Mouse (Mus musculus): ENCODE results near the gene Bcl2l1.

DNA sequence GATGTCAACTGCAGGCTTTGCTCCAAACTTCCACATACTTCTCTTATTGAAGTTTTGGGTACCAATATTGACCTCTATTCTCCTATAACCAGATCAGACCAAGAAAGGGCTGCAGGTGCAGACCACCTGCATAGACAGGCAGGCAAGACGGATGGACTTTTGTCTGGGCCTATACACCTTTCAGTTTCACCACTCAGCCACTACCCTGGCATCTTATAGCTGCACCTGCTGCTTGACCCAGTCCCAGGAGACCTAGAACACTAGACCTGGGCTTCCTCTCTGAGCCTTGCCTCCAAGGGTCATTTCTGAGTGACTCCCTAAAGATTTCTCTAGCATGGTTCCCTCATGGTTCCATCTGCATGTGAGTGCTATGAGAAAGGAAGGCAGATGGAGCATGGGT, 18.3 kb downstream of the Bcl2l1 start:
- no peak for TF ChIP-seq CTCF (IDR thresholded peaks at IDR 0.05; ENCODE audit: extremely low read depth, insufficient read depth, insufficient read length, insufficient replicate concordance)
- TF ChIP-seq POLR2A (IDR thresholded peaks at IDR 0.05; ENCODE audit: low read depth, low read length) = no peak
